Mouse (Mus musculus) heart, adult 18-20 months (tissue): ENCODE results near the gene Olfr156. TPM values are rescaled to one million over a fixed set of nuclear protein-coding genes. Genes with fewer than 3 reads are reported as not detected.
"Not testable (repeated sequence)": the region's sequence is repeated elsewhere in the genome, so short reads cannot be mapped to it uniquely, and the experiment has no call there.

Experiments used
- DNase-seq, 2 experiments: peaks; one replicate each; pipeline ENCODE4 v3.0.0; 2021 to 2022; ENCODE audit warnings: mixed read lengths in 1 of 2
- long read RNA-seq, 2 experiments: library from polyadenylated mRNA; stranded (forward); transcript quantifications; one replicate each; pipeline ENCODE4 v2.0.0; 2021
- total RNA-seq, 2 experiments: library from RNA; stranded (reverse); gene quantifications; 2 replicates each; pipeline ENCODE4 v1.2.3; 2021

Olfr156 gene
- total RNA-seq = not detected
- long read RNA-seq, experiment 1 = 0 reads
- long read RNA-seq, experiment 2 = 0 reads

DNA sequence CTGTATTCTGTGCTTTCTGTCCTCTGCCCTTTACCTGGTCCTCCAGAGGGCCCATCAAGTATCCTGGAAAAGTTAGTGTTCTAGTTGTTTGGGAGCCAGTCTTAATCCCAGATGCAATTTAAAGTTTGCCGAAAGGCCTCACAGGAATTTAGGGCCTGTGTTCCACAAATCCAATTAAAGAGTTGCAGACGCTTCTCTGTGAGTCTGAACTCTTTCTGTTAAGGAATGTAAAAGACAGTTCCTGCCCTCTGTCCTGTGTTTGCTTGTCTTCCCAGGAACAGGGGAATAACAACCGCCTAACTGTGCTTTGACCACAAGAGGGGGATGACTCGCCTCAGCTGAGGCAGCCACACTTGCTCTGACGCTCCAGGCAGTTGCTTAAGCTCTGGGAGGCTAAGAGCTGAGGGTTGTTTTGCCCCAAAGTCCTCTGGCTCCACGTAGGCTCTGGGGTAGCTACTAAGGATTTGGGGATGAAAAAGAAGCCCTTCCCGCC, at the start of gene Olfr156:
Gene Olfr156 (minus strand): TSS at position 51 of the 493 bp plus-strand sequence.
- no peak for DNase-seq

DNA sequence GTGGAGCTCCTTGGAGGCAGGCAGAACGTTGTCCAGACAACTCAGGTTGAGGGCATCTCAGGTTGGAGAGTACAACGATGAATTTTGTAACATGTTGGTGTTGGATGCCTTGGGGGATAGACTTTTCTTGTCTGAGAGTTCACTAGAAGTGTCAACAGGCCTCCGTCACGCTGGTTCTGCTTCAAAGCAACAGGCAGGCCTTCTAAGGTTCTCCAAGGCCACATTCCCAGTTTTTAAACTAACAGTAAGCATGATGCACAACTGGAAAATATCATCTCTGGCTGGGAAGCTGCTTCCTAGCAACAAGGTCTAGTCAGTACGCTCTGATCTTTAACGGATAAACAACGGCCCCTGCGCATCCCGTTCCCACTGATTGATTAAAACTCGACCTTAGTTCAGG, 46.1 kb upstream of the Olfr156 start:
- no peak for DNase-seq

DNA sequence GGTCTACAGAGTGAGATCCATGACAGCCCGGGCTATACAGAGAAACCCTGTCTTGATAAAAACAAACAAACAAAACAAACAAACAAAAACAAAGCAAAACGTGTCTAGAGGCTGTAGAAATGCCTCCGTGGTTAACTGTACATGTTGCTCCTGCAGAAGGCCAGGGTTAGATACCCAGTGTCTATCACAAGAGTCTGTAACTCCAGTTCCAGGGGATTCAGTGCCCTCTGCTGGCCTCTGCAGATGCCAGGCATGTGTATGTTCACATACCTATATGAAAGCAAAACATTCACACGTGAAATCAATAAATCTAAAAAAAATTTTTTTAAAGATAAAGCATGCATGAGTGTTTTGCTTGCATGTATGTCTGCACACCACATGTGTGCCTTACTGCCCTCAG, 39.6 kb upstream of the Olfr156 start:
- DNase-seq = no peak

DNA sequence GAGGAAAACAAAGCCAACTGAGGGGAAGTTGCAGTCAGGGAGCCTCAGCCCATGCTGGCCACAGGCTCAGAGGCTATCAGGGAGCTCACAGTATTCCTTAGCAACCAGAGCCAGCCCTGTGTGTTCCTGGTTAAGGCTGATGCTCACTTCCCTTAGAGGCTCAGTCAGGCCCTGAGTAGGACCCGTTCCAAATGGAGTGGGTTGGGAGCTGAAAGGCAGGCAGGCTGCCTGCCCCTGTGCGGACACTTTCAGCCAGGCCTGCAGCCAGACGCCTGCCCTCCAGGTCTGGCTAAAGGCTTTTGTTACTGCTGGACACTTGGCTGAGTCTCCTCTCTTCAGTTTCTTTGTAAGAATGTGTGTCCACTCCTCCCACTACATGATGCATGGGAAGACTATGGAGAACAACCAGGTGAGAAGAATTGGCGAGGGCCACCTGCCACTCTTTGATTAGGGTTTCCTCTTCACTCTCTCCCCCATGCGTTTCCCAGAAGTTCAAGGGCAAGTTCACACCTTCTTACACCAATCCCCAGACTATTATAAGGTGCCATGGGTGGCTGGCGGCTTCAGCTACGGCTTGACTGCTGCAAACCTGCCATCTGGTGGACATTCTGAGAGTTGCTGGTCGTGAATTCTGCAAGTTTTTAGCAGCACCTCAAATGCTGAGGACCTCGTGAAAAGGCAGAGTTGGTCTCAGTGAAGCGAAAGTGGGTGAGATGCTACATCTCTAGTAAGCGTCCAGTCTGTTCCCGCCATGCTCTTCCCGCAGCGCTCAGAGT, 37.2 kb upstream of the Olfr156 start:
- DNase-seq = peak; percentile 62 to 83

DNA sequence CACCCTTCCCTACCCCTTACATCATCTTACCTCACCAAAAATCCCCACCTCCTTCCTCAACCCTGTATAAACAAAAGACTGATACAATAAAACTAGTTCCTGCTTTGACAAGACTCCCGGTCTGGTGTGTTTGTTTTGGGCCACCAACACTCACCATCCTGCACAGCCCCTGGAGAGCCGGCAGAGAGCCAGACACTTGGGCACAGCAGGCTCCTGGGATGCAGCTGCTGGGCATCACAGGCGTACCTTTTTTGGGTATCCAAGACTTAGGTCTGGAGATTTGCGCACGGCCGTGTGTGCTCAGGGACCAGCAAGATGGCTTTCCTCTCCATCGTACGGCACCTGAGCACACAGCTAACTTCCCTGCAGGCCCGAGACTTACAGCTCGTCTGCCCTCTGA, 36.2 kb upstream of the Olfr156 start:
- no peak for DNase-seq

DNA sequence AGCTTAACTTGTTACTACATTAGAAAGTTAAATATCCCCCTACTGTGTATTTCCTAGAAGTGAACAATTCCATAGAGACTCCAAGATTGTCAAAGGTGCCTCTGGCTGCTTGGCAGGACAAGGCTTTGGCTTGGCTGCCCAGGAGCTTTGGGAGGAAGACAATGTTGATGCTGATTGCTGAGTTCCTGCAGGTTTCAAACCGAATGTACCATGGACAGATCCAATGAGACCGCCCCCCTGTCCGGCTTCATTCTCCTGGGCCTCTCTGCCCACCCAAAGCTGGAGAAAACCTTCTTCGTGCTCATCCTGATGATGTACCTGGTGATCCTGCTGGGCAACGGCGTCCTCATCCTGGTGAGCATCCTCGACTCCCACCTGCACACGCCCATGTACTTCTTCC, 30.4 kb upstream of the Olfr156 start:
- no peak for DNase-seq

DNA sequence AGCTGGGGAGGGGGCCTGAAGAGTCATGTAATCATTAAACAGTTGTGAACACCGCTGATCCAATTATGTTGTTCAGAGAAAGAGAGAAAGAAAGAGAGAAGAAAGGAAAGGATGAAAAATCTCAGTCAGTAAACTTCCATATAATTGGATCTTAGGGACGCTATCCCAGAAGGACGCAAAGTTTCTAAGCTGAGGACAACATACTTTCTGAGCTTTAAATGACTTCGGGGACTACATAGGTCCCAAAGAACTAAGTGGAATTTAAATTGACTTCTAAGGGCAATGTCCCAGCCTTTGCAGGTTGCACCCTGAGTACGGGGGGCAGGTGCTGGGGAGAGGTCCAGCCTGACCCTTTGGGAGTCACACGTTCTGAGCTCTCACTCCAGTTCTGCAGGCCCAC, 27.6 kb upstream of the Olfr156 start, which contains the start of gene Olfr155:
Gene Olfr155 (plus strand): TSS at position 301 of the 400 bp plus-strand sequence.
- DNase-seq = no peak

DNA sequence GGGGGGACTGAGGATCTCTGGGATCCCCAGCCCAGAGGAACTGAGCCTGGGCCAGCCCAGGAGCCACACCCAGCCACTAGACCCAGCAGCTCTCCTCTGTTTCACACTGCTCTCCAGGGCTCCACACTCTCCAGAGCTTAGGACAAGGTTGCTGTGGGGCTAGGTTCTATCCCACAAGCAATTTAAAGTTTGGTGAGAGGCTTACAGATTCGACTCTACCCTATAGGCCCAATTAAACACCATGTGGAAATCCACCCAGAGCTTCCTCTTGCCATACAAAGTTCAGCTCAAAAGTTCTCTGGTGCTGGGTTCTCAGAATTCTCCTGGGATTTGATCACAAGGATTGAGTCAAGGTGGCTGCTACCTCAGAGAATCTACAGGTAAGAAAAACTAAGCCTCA, 16.4 kb upstream of the Olfr156 start, which contains the start of gene Olfr157:
Gene Olfr157 (minus strand): TSS at position 101 of the 400 bp plus-strand sequence.
- DNase-seq = no peak

DNA sequence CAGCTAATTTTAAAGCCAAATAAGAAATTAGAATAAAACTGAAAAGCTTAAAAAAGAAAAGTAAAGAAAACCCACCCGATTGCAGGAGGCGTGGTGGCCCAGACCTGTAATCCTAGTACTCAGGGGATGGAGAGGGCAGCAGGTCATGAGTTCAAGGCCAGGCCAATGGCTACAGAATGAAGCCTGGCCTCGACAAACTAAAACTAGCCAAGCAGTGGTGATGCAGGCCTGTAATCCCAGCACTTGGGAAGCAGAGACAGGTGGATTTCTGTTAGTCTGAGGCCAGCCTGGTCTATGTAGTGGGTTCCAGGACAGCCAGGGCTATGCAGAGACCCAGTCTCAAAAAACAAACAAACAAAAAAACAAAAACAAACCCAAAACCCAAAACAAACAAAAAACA, 14.6 kb upstream of the Olfr156 start:
- DNase-seq = no peak

DNA sequence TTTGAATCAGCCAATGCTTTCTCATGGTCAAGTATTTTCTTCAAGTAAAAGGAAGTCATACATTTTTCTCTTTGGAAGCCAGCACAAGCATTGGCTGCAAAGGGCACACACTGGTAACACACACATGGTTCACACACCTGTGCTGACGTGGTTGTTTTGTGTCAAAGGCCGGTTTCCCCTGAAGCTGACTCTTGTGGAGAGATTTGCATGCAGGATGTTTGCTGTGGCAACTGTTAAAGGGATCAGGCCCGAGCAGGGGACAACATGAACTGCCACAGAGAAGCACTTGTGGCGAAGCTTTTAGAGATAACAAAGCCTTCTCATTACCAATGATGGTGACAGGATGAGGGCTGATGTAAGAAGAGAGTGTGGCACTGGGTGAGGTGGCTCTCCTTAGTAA, 11.1 kb upstream of the Olfr156 start:
- DNase-seq = no peak

DNA sequence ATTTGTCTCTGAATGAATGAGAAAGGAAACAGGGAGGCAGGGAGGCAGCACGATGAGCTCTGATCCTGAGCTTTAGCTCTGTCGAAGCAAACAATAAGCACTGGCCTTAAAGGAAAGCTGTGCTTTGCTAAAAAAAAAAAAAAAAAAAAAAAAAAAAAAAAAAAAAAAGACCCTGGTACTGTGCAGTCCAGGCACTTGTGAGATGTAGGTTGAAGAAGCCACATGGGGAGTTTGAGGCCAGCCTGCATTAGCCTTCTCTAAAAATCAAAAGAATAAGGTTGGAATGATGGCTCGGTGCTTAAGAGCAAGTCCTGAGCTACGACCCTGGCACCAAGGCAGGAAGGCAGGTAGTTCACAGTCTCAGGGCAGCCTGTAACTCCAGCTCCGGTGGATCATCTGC, 10.1 kb upstream of the Olfr156 start:
- no peak for DNase-seq

DNA sequence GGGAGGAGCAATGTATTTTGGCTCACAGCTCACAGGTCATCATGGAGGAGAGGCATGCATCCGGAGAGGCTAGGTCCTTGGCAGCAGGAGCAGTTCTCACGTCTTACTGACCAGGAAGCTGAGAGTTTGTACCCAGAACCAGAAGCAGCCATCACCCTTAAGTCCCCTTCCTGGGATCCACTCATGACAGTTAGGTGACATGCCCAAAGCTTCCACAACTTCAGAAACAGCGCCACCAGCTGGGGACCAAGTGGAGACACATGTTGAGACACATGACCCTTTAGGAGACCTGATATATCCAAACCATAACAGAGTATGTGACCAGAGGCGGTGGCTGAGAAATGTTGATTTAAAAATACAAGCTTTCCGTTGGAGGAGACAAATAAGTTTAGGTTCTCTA, 8.3 kb upstream of the Olfr156 start:
- no peak for DNase-seq

DNA sequence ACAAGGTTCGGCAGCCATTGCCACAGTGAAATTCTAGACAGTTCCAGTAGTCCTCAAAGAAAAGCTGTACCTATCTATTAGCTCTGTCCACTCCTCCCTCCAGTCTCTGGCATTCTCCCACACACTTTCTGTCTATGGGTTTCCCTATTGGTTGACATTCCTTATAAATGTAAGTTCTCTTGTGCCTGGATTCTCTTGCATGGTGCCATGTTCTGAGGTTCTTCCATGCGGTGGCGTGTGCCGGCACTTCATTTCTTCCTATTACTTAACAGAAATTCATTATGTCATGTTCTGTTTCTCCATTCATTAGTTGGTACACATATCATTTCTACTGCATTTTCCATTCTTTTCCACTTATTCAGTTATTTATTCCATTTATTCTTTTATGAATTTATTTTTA, 5.1 kb upstream of the Olfr156 start:
- no peak for DNase-seq

DNA sequence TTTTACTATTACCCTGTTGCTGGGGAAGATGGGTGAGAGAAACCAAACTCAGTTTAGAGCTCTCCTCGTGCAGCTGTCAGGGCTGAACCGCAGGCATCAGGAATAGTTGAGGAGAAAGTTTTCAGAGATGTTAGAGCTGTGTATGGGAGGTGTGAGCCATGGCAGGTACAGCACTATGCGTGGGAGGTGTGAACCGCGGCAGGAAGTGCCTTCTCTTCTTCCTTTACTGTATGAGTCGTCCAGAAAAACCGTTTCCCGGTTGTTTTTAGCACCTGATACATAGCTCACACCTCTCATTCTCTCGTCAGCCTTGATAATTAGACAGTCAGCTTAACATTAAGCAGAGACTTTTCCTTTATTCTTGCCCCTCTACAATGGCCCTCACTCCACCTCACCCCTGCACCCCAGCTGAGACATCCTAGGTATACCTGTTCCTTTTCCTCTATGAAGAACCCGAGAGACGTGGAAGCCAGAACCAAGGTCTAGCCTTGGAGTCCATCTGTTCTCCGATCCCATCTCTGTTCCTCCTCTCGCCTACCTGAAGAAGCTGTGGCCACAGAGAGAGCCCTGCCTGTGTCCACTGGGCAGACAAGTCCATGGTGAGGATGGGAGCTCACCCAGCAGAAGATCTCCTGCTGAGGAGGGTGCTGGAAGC, 672 bp downstream of the Olfr156 start:
- no peak for DNase-seq

DNA sequence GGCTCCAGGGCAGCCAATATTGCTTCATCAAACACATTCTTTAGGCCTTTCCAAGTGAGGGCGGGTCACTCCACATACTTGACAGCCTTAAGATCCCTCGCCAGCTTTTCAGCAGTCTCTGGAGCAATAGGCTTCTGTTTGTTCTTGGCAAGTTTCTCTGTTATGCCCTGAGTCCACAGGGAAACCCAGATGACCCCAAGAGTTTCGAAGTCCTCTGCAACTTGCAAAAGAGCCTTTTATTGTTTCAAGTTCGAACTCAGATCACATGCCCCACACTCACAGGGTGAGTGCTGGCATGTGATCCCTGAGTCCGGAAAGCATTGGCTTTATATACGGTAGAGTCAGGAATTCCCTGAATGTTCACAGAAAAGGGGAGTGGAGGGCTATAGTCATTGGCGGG, 24.8 kb downstream of the Olfr156 start:
- peak in 1 of 2 experiments; percentile 2 for DNase-seq

DNA sequence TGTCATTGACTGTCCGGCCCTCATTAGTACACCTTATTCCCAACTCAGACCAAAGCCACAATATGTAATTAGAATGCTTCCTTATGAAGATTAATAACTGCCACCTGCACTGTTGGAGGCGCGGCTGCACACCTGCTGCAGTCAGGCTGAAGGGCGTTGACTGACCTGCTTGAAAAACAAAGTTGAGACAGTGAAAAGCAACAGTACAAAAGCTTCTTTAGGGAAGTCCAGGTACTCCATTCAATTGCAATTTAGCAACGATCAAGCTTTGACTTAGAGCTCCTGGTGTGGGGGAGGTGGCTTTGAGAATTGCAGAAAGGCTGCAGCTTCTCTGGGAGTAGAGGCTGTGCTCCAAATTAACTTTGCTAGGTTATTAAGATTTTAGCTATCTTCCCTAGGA, 27.9 kb downstream of the Olfr156 start:
- DNase-seq = not testable (repeated sequence)

DNA sequence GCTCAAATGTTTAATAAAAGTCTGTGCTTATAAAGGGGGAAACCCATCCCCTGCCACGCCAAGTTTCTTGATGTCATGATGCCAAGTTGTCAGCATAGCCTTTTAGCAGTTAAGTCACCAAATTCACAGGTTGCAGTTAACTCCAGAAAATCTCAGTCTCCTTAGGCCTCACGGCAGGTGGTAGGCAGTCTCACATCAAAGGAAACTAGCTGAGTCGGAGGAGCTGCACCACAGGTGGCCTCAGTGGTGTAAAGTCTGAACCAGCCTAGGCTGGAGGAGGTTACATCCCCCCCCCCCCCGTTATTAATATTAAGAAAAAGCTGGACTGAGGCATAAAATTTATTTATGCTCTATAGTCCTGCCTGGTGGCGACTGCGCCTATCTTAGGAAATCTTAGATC, 28.4 kb downstream of the Olfr156 start:
- DNase-seq = no peak

DNA sequence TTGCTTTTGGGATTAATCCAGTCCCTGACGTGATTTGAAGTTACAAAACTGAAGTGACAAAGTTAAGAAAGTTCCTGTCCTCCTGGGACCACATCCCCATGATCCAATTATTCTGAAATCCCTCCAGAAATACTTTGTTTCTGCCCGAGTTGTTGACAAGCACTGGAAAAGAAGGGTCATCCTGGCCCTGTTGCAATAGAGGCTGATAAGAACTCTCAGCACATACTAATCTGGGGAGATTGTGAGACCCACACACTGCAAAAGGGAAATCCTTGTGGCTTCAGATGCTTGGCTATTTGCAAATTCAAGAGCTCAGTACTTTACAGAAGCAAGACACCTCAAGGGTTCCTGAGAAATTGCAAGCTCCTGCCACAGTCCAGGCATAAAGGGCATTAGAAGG, 51.4 kb downstream of the Olfr156 start:
- DNase-seq = peak; percentile 16 to 27

DNA sequence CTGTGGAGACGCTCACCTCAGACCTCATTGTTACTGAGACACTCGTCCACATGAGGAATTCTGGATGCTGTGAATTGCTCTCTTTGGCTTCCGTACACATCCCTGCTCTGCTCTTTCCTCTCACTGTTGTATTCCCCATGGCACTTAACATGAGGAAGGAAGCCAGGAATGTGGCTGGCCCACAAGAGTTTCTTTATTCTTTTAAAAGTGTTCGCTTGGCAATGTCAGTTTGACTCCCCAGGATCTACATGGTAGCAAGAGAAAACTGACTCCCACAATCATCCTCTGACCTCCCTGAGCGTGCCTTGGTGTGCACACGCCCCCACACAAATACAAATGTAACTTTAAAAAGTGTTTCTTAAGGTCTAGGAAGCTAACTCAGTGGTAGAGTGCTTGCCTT, 52.1 kb downstream of the Olfr156 start:
- DNase-seq = no peak

DNA sequence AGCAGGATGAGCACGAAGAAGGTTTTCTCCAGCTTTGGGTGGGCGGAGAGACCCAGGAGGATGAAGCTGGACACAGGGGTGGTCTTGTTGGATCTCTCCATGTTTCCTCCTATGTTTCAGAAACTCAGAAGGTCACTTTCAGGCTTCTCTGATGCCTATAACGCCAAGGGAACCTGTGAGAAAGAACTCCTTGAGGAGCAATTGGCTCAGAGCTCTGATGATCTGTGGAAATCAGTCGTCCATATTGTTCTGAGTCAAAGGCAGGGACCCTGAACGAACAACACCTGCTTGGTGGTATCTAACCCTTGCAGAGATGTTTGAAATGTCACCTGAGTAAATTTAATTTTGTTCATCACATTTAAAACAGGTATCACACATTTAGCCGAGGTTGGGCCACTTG, 52.8 kb downstream of the Olfr156 start, which contains the start of gene Olfr159:
Gene Olfr159 (minus strand): TSS at position 101 of the 400 bp plus-strand sequence.
- DNase-seq = no peak
